Mouse (Mus musculus): Measurements from ENCODE around the gene Scamp1.

GRCm38 (mm10) chr13:94182026-94182425 is 103.6 kb downstream of the Scamp1 start:
- TF ChIP-seq CTCF (IDR thresholded peaks at IDR 0.05; ENCODE audit: extremely low read depth, insufficient read depth, insufficient read length, insufficient replicate concordance): no peak
- TF ChIP-seq POLR2A (IDR thresholded peaks at IDR 0.05; ENCODE audit: low read depth, low read length): no peak

All from spleen, adult 2 months (tissue).